Mouse (Mus musculus) right cerebral cortex, postnatal 36 days (tissue): ENCODE data around the gene Porcn.
A peak's percentile ranks its signal among the peaks of the same experiment; 100 is the strongest.

ENCODE experiments used
- DNase-seq, 2 experiments: peaks; one replicate each; pipeline ENCODE4 v3.0.0; 2022; ENCODE audit warnings: low spot score in 2 of 2, mixed read lengths in 1 of 2

Porcn gene

GRCm38 (mm10) chrX:8206015-8206693, at the start of gene Porcn:
Porcn (minus strand) TSS chrX:8206525.
- peak; percentile 66 to 75 for DNase-seq

DNA sequence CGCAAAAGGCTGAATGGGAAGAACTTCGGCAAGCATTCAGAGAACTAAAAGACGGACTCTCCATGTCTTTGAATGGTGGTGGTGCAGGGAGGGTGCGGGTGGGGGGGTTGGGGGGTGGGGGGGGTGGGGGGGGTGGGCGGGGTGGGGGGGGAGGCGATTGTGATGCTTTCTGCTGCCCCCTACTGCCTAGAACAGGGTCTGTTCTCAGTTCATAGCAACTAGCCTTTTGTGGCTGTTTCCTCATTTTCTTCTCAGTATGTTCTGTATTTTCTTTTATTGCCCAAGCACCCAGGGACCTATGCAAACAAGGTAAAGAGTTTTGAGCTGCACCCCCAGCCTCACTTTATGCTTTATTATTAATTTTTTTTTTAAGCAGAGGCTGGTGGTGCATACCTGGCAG, 49.5 kb upstream of the Porcn start:
- DNase-seq: no peak

DNA sequence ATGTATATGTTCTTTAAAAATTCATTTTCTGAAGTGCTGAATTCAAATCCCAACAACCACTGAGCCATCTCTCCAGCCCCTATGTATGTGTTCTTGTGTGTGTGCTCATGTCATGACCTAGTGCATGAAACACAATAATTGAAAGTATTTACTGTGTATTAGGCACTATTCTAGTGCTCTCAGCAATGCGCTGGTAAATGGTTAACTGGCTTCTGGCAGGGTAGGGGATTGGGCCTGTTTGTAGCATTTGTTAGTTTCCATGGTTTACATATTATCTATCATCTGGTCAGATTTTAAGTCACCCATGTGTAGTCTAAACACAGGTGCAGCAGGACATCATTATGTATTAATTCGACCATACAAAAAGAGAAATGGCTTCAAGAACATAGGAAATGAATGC, 47.4 kb upstream of the Porcn start:
- no peak for DNase-seq

DNA sequence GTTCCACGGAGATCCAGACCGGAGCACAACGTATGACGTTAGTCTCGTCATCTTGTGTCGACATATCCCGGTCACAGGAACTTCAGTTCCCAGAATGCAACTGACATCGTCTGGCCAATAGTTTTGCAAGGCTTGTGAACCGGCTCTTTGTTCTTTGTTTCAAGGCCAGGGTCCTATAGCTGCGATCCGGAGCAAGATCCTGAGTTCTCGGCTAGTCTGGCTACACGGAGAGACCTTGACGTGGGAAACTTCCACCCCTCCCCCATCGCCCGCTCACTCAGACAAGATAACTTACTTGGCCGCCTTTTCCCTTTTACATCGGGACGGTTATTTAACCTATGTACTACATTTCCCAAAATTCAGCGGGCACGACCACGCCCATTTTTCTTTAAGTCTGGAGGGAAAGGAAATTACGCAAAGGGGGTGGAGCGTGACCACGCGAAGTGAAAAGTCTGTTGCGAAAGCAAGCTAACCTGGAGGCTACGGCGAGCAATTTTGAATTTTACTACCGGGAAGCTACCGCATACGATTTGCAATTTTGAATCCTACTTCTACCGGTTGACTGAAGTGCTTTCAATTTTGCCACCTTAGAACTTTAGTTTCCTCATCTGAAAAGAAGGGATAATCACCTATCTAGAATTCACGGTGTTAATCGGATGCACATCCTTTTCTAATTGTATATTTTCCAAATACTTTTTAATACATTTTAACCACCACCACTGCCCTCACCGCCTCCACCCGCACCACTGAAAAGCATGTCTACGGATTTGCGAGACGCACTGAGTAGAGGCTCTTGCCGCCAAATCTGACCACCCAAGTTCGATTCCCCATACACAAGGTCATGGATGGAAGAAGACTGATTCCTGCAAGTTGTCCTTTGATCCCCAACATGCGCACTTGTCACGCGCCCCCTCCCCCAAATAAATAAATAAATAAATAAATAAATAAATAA, 46.3 kb upstream of the Porcn start, which contains the start of gene Ftsj1:
Gene Ftsj1, minus strand, starts transcription at position 73 of the 952 bp plus-strand sequence.
- DNase-seq: peak; percentile 70 to 85

DNA sequence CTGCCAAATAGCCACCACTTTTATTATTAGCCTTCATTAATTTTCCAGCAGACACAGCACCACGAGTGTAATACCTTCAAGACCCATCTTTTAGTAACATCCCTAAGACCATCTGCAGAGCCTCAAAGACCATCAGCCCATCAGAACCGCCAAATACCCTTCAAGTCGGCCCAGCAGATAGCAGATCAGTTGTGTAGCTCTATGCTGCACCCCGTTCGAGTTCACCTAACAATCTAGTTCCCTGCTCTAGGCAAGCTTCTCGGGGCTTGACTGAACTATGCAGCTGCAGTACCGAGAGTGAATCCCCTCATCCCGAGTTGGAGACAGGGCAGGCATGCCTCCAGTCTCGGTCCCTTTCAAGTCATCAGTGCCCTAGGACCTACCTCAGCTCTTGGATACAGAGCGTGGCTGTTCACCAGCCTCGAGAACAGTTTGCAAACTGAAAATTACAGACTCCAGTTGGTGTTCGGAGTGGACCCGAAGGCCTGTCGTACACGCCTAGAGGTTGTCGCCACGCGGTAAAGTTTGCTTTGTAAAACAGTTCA, 45.5 kb upstream of the Porcn start:
- no peak for DNase-seq

DNA sequence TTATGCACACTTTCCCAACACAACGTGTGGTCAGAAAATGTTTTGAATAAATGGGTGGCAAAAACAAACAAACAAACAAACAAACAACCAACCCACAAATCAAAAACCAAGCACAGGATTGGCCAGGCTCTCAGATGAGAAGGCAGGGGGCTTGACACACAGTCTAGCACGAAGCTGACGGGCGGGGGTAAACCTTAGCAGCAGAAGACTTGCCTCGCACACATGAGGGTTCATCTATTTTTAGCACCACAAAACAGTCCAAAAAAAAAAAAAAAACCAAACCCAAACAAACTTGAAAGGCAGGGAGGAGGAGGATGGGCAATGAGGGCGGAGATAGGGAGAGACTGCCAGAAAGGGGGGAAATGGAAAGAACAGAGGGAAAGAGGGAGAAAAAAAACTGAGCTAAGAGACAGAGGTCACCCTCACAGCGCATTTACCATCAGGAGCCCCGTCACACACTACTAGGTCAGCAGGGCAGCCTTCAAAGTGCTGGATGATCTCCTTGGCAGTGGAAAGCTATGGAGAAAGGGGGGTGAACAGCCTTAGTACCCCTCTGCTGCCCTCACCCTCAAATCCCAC, 42.3 kb upstream of the Porcn start:
- DNase-seq: no peak

- no peak for DNase-seq
These were observed 41.4 kb upstream of the Porcn start for GRCm38 (mm10) chrX:8247680-8248079.

- no peak for DNase-seq
These were observed 32.6 kb upstream of the Porcn start for GRCm38 (mm10) chrX:8238804-8239395.

GRCm38 (mm10) chrX:8236704-8237103, 30.4 kb upstream of the Porcn start:
- DNase-seq: no peak

GRCm38 (mm10) chrX:8233602-8234001, 27.3 kb upstream of the Porcn start:
- DNase-seq: no peak

DNA sequence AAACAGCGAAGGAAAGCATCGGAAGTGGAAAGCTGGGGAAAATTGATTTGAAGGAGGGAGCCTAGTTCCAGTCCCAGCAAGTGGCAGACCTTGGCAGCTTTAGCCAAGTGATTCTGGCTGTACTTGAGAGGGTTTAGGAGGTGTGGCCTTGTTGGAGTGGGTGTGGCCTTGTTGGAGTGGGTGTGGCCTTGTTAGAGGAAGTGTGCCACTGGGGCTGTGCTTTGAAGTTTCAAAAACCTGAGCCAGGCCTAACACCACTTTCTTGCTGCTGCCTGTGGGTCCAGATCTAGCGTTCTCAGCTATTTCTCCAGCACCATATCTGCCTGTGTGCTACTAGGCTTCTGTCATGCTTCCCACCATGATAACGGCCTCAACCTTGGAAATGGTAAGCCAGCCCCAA, 23.9 kb upstream of the Porcn start:
- DNase-seq: no peak

DNA sequence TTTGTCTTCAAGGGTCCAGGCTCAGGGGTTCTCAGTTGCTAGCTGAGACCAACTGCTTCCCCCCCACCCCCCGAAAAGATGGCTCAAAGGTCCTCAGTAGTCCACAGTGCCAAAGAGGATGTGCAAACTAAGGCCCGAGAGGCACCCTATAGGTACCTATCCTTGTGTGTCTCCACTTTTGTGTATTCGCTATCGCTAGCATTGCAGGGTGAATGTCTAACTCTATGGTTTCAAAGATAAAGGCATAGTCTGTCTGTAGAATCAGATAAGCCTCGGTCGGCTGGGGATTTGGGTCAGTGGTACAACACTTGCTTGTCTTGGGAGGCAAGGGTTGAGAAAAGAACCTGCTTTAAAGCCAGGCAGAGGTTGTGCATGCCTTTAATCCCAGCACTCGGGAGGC, 17.1 kb upstream of the Porcn start:
- no peak for DNase-seq

DNA sequence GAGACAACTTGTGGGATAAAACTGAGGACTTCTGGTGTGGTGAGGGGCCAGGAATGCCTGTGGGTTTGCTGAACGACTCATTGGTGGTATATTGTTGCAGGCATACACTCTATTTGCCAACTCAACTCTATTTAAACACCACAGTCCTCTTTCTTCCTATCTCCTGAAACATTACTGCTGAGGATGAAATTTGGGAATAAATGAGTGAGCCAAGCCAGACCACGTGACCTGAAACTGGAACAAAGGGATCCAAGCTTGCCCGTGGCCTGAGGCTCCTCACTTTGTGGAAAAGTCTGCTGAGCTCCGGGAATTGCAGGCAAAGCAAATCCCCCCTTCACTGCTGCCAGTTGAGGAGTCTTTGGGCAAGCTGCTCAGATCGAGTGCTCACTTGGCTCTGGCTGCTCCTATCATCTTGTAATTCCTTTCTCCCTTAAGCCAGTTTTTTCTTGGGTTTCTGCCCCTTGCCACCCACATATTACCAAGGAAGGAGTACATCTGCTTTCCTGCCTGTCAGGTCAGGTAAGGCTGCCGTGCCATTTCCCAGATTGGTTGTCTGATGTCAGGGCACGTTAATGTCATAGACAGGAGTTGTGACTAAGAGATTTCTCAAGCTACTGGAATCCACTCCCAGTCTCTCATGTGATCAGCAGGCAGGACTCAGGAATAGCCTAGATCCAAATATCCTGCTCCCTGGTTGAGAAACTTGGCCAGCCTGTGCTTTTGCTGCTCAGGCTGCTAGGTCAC, 16.5 kb upstream of the Porcn start:
- peak in 1 of 2 experiments; percentile 23 for DNase-seq

DNA sequence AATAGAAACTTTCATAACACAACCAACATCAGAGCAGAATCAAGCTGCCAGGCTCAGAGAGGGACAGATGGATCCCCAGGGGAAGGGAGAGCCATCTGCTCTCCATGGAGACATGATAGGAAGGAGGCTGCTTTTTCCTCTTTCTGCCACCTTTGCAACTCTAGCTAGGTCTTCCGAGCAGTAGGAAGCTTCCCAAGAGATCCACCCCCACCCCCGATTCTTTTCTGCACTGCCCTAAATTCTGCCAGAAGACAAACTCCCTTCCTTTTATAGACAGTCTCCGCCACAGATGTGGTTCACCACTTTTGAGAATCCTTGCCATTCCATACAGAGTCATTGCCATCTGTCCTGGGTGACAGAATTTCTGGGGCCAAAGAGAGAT, 16.0 kb upstream of the Porcn start:
- DNase-seq: peak; percentile 38 to 67

- DNase-seq: no peak
These were observed 13.3 kb upstream of the Porcn start for GRCm38 (mm10) chrX:8219651-8220050.

DNA sequence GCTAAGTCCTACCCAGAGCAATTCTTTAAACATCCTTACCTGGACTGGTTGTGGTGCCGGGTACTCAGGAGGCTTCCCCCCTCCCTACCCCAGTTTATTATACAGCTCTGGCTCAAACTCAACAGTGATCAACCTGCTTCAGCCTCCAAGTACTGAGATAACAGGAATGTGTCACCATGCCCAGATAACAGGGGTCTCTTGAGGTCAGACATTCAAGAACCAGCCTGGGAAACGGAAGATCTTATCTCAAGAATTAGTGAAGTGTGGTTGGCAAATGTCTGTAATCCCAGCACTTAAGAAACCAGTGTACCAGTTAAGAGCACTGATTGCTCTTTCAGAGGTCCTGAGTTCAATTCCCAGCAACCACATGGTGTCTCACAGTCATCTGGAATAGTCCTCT, 11.8 kb upstream of the Porcn start:
- no peak for DNase-seq

GRCm38 (mm10) chrX:8217383-8217782, 11.1 kb upstream of the Porcn start:
- DNase-seq: peak; percentile 34 to 54

DNA sequence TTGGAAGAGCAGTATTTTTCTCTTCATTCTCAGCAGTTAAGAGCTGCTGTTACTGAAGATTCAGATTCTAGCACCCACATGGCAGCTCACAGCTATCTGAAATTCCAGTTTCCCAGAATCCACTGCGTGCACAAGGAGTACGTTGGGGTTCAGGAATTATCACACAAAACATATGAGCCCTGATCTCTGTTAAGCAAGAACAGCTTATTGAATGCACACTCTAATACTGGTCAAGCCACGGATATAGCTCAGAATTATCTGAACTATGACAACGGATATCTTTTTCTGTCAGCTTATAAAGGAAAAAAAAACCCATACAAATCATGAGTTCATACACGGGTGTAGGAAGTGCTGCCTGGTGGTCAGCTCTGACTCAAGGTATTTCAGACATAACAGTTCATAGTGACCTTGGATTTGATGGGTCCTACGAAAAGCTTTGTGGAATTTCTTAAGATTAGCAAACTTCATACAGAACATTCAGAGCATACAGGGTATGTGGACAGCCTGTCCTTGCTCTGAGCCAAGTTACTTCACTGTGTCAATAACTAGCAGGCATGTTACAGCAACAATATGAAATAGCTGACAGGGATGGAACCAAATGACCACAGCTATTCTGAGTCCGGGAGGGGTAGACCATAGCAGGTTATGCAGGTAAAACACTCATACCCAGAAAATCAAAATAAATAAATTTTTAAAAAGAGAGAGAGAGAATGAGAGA, 5.3 kb upstream of the Porcn start:
- DNase-seq: no peak

DNA sequence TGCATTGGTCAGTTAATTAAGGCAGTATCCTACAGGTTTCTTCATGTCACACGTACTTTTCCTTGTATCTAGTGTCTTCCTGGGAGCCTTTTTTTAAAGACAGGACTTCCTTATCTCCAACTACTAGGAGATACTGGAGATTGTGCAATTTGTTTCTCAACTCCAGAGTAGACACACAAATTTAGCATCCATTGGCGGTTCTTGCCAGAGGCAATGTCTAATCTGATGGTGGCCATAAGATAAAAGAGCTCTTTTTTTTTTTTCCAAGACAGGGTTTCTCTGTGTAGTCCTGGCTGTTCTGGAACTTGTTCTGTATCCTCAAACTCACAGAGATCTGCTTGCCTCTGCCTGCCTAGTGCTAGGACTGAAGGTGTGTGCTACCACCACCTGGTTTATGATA, 3.4 kb upstream of the Porcn start:
- DNase-seq: no peak

DNA sequence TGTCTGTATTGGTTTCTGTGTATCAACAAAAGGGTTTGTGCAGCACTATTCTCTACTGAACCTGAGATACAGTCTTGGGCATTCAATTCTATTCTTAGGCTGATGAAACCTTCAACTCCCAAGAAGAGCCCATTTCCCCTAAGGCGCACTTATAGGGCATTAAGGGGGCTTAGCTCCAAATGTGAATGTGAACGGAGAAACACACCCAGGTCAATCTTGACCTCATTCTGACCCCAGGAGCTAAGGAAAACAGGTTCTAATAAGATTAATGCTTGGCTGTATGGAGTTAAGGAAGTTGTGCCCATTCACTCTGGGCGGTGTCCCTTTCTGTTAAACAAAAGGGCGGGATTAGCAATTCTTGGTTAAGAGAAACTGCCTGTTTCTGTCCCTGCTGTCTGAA, 899 bp upstream of the Porcn start:
- no peak for DNase-seq
